Mouse (Mus musculus): Measurements from ENCODE around the gene Tmem259.

DNA sequence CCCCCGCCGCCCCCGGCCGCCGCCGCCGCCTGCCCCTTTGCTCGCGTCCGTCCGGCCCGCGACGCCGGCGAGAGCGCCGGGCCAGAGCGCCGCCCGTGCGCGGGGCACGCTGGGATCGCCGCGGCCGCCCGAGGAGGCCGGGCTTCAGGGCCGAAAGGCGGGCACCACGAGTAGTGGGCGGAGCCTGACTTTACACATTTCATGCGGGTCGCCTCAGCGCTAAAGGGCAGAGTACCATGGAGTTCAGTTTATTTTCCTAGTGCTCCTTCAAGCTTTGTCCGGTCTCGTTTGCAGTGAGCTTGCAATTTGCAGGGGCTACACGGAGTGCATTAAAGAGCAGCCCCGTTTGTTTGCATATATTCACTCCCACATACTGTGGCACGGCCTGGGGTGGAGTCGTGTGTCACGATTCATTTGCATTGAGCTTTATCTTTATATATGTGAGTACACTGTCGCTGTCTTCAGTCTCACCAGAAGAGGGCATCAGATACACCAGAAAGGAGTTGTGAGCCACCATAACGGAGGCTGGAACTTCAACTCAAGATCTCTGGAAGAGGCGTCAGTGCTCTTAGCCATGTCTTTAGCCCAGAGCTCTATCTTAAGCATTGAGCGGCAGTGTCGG lies at the start of gene Tmem259:
- TF ChIP-seq POLR2A (IDR thresholded peaks at IDR 0.05; ENCODE audit: borderline replicate concordance, control insufficient read depth, low read depth, low read length) (no peak; the same call in 1 of the 2 replicates), CTCF (IDR thresholded peaks at IDR 0.05; ENCODE audit: control insufficient read depth, insufficient read depth, low read length) (peak; percentile 40)
